Comparison of ENCODE assay signal across 8 mouse cellular contexts in genomic region chr11:106381883-106382282, GRCm38 (mm10). TPM values are rescaled to one million over a fixed set of nuclear protein-coding genes. Genes with fewer than 3 reads are reported as not detected.
DNase-seq lines count a peak whose midpoint lies in the region; ATAC-seq and TF ChIP-seq lines count a peak whose summit lies in the region.

No protein-coding gene starts in this region.

- no peak overlapping the region for H3K9ac ChIP-seq in midbrain, postnatal 0 days (replicated peaks; ENCODE audit: low read length, poor library complexity, severe bottlenecking)
- no peak overlapping the region for H3K9ac ChIP-seq in midbrain, embryonic 16.5 days (ENCODE audit: low read depth, low read length)

- 0 out of 2 replicates have a peak, but pooled peaks have one; percentile 4 for TF ChIP-seq CTCF in midbrain, postnatal 0 days (IDR thresholded peaks at IDR 0.05)
- peak; percentile 23; the same call in 1 of the 2 replicates for TF ChIP-seq CTCF in small intestine, adult 2 months (IDR thresholded peaks at IDR 0.05; ENCODE audit: extremely low read depth, insufficient read length, insufficient replicate concordance, low read depth, low read length)

- no peaks in the 10 kb centered on the region for H3K9me3 ChIP-seq in midbrain, postnatal 0 days (ENCODE audit: low read length)
- H3K9me3 ChIP-seq in midbrain, embryonic 16.5 days (replicated peaks; ENCODE audit: control insufficient read depth, low read length, poor library complexity, severe bottlenecking): no peaks in the 10 kb centered on the region
- H3K9me3 ChIP-seq in heart, embryonic 10.5 days: no peaks in the 10 kb centered on the region
- no peaks in the 10 kb centered on the region for H3K9me3 ChIP-seq in limb, embryonic 10.5 days (replicated peaks)

- H3K27ac ChIP-seq in midbrain, postnatal 0 days (ENCODE audit: low read depth, low read length): no peak overlapping the region
- H3K27ac ChIP-seq in midbrain, embryonic 16.5 days (ENCODE audit: low read length): no peak overlapping the region
- H3K27ac ChIP-seq in heart, embryonic 10.5 days: peak overlapping the region; percentile 80
- H3K27ac ChIP-seq in limb, embryonic 10.5 days: peak overlapping the region; percentile 20
- no peak overlapping the region for H3K27ac ChIP-seq in small intestine, adult 2 months (ENCODE audit: insufficient read depth, low read depth, low read length)

- TF ChIP-seq POLR2A in small intestine, adult 2 months (IDR thresholded peaks at IDR 0.05; ENCODE audit: low read depth, low read length): no peak

- H3K4me1 ChIP-seq in midbrain, postnatal 0 days (ENCODE audit: insufficient read depth, low read length): no peaks in the 10 kb centered on the region
- no peaks in the 10 kb centered on the region for H3K4me1 ChIP-seq in midbrain, embryonic 16.5 days (ENCODE audit: control insufficient read depth, insufficient read depth, low read length)
- peaks cover 15% of the 10 kb centered on the region; the same call in 1 of the 2 replicates for H3K4me1 ChIP-seq in heart, embryonic 10.5 days
- 0 out of 2 replicates have a peak, but pooled peaks cover 5% of the 10 kb centered on the region for H3K4me1 ChIP-seq in limb, embryonic 10.5 days
- no peaks in the 10 kb centered on the region; the same call in 1 of the 2 replicates for H3K4me1 ChIP-seq in small intestine, adult 2 months (ENCODE audit: control insufficient read depth, insufficient read depth, insufficient read length, low read length)

- H3K27me3 ChIP-seq in midbrain, postnatal 0 days (ENCODE audit: insufficient read depth, low read length): no peaks in the 10 kb centered on the region
- H3K27me3 ChIP-seq in midbrain, embryonic 16.5 days (ENCODE audit: control insufficient read depth, insufficient read depth, low read depth, low read length): no peaks in the 10 kb centered on the region
- H3K27me3 ChIP-seq in heart, embryonic 10.5 days (ENCODE audit: insufficient read depth, poor library complexity, severe bottlenecking): 0 out of 2 replicates have a peak, but pooled peaks cover under 1% of the 10 kb centered on the region
- no peaks in the 10 kb centered on the region for H3K27me3 ChIP-seq in limb, embryonic 10.5 days (ENCODE audit: low read depth, poor library complexity, severe bottlenecking)
- H3K27me3 ChIP-seq in small intestine, adult 2 months (ENCODE audit: control insufficient read depth, insufficient read depth, low read length): no peaks in the 10 kb centered on the region

- H3K4me2 ChIP-seq in midbrain, postnatal 0 days (ENCODE audit: low read depth, low read length, poor library complexity, severe bottlenecking): no peak overlapping the region
- H3K4me2 ChIP-seq in midbrain, embryonic 16.5 days (ENCODE audit: low read length): no peak overlapping the region

- H3K36me3 ChIP-seq in midbrain, postnatal 0 days (ENCODE audit: insufficient read depth, low read length): no peaks in the 10 kb centered on the region
- no peaks in the 10 kb centered on the region for H3K36me3 ChIP-seq in midbrain, embryonic 16.5 days (ENCODE audit: control insufficient read depth, insufficient read depth, low read length)
- H3K36me3 ChIP-seq in heart, embryonic 10.5 days: 0 out of 2 replicates have a peak, but pooled peaks cover 8% of the 10 kb centered on the region
- H3K36me3 ChIP-seq in limb, embryonic 10.5 days: no peaks in the 10 kb centered on the region
- no peaks in the 10 kb centered on the region for H3K36me3 ChIP-seq in small intestine, adult 2 months (ENCODE audit: control insufficient read depth, insufficient read depth, low read length)

- intact Hi-C loops in left cerebral cortex, postnatal 14 days (cut with DNase I): no loop called here

- WGBS in midbrain, postnatal 0 days: 82% methylated on average over 7 of the region's 7 CpGs
- 82% methylated on average over 7 of the region's 7 CpGs for WGBS in midbrain, embryonic 16.5 days
- 68% methylated on average over 7 of the region's 7 CpGs for WGBS in heart, embryonic 10.5 days
- 89% methylated on average over 7 of the region's 7 CpGs for WGBS in limb, embryonic 10.5 days
- 60% methylated on average over 7 of the region's 7 CpGs for WGBS in small intestine, adult 2 months

- no peak overlapping the region for H3K4me3 ChIP-seq in midbrain, postnatal 0 days (ENCODE audit: low read depth, low read length)
- H3K4me3 ChIP-seq in midbrain, embryonic 16.5 days (ENCODE audit: low read depth, low read length): no peak overlapping the region
- peak overlapping the region; percentile 51 for H3K4me3 ChIP-seq in heart, embryonic 10.5 days
- peak overlapping the region; percentile 14 for H3K4me3 ChIP-seq in limb, embryonic 10.5 days
- H3K4me3 ChIP-seq in small intestine, adult 2 months (ENCODE audit: low read depth, low read length): no peak overlapping the region; the same call in 1 of the 2 replicates

- DNase-seq in midbrain, postnatal 0 days (ENCODE audit: low spot score): no peak
- no peak for DNase-seq in heart, embryonic 10.5 days (ENCODE audit: low spot score)
- no peak for DNase-seq in limb, embryonic 10.5 days (ENCODE audit: low spot score)
- no peak for DNase-seq in embryo, embryonic 11 days
- no peak for DNase-seq in gastrocnemius, adult 8-10 months (ENCODE audit: low spot score in 2 of 2)
- DNase-seq in left cerebral cortex, postnatal 14 days (ENCODE audit: low spot score in 2 of 2): no peak

- ATAC-seq in midbrain, postnatal 0 days (ENCODE audit: low FRiP score): no peak
- ATAC-seq in midbrain, embryonic 16.5 days: no peak

RNA-seq across cellular contexts. Expression of gene Icam2, which starts 6.0 kb away (rescaled TPM):
- total RNA-seq in midbrain, postnatal 0 days (2014; rRNA removed): 11.9 and 15.5 TPM in 2 replicates
- 7.4 and 8.7 TPM in 2 replicates for polyA plus RNA-seq in midbrain, postnatal 0 days (2015; fragmentation: Nextera tagmentation; extraction: Ambion mirVana)
- polyA plus RNA-seq in midbrain, embryonic 16.5 days (2015; fragmentation: Nextera tagmentation; extraction: Ambion mirVana): 10.4 and 12.3 TPM in 2 replicates
- polyA plus RNA-seq in heart, embryonic 10.5 days (2016; fragmentation: Nextera tagmentation; extraction: Ambion mirVana): 58.8 and 69.1 TPM in 2 replicates
- 21.8 and 24.7 TPM in 2 replicates for polyA plus RNA-seq in limb, embryonic 10.5 days (2016; fragmentation: Nextera tagmentation; extraction: Ambion mirVana)
- 6.1 and 10.4 TPM in 2 replicates for polyA plus RNA-seq in small intestine, adult 2 months (2012; rRNA removed)
- 1 to 10 TPM; 2.3 to 5.2 (median 4.3) TPM for total RNA-seq in gastrocnemius, adult 8-10 months (2022)
- total RNA-seq in left cerebral cortex, postnatal 14 days (2021): 1 to 10 TPM; 4.3 to 5.1 TPM

RNA-seq across cellular contexts. Expression of gene Prr29, which starts 16.6 kb away (rescaled TPM):
- total RNA-seq in midbrain, postnatal 0 days (2014; rRNA removed): 0.33 and 1.6 TPM in 2 replicates
- 0.38 TPM in 1 of 2 replicates, not detected in the other for polyA plus RNA-seq in midbrain, postnatal 0 days (2015; fragmentation: Nextera tagmentation; extraction: Ambion mirVana)
- polyA plus RNA-seq in midbrain, embryonic 16.5 days (2015; fragmentation: Nextera tagmentation; extraction: Ambion mirVana): not detected in 2 replicates
- polyA plus RNA-seq in heart, embryonic 10.5 days (2016; fragmentation: Nextera tagmentation; extraction: Ambion mirVana): 0.11 and 0.21 TPM in 2 replicates
- not detected in 2 replicates for polyA plus RNA-seq in limb, embryonic 10.5 days (2016; fragmentation: Nextera tagmentation; extraction: Ambion mirVana)
- polyA plus RNA-seq in small intestine, adult 2 months (2012; rRNA removed): 0.32 and 1.0 TPM in 2 replicates
- 1 to 10 TPM; 3.3 to 5.5 (median 4.3) TPM for total RNA-seq in gastrocnemius, adult 8-10 months (2022)
- total RNA-seq in left cerebral cortex, postnatal 14 days (2021): not detected

RNA-seq across cellular contexts. Expression of gene Scn4a, which starts 28.8 kb away (rescaled TPM):
- 0.05 TPM in 1 of 2 replicates, not detected in the other for total RNA-seq in midbrain, postnatal 0 days (2014; rRNA removed)
- 0.02 TPM in 1 of 2 replicates, not detected in the other for polyA plus RNA-seq in midbrain, postnatal 0 days (2015; fragmentation: Nextera tagmentation; extraction: Ambion mirVana)
- not detected in 2 replicates for polyA plus RNA-seq in midbrain, embryonic 16.5 days (2015; fragmentation: Nextera tagmentation; extraction: Ambion mirVana)
- 0.20 and 0.44 TPM in 2 replicates for polyA plus RNA-seq in heart, embryonic 10.5 days (2016; fragmentation: Nextera tagmentation; extraction: Ambion mirVana)
- polyA plus RNA-seq in limb, embryonic 10.5 days (2016; fragmentation: Nextera tagmentation; extraction: Ambion mirVana): 0.03 TPM in 1 of 2 replicates, not detected in the other
- polyA plus RNA-seq in small intestine, adult 2 months (2012; rRNA removed): 0.18 and 0.23 TPM in 2 replicates
- 100 to 1,000 TPM; 486 to 711 (median 596) TPM for total RNA-seq in gastrocnemius, adult 8-10 months (2022)
- under 1 TPM in 1 of 2 experiments, not detected in 1; 0.06 TPM for total RNA-seq in left cerebral cortex, postnatal 14 days (2021)

Comparison
In these comparisons a context has a peak if more than half of its experiments do, and no peak if none do; other contexts are left out.
1. H3K27ac ChIP-seq: peak in heart, embryonic 10.5 days (single experiment) and limb, embryonic 10.5 days (single experiment); none in midbrain, postnatal 0 days (single experiment), midbrain, embryonic 16.5 days (single experiment) and small intestine, adult 2 months (single experiment).
2. H3K4me3 ChIP-seq: peak in heart, embryonic 10.5 days (single experiment) and limb, embryonic 10.5 days (single experiment); none in midbrain, postnatal 0 days (single experiment), midbrain, embryonic 16.5 days (single experiment) and small intestine, adult 2 months (single experiment).